Mouse (Mus musculus) lung, postnatal 0 days (tissue): ENCODE results near the gene Cd177.

Source experiments
- CTCF ChIP-seq: IDR thresholded peaks from 2 replicates; pipeline ENCODE4 v1.5.1; 2016; ENCODE audit warnings: antibody characterized with exemption, mild to moderate bottlenecking
- EP300 ChIP-seq: IDR thresholded peaks from 2 replicates; pipeline ENCODE4 v1.6.1; 2016; ENCODE audit warnings: antibody characterized with exemption, mild to moderate bottlenecking, control low read depth

GRCm38 (mm10) chr7:24753476-24753875, 6.6 kb downstream of the Cd177 start:
- TF ChIP-seq EP300: no peak
- TF ChIP-seq CTCF: no peak
